Mouse (Mus musculus) layer of hippocampus, adult 9-11 months (tissue): ENCODE measurements at regions not wholly inside any gene's neighbourhood (a gene's known extent, or its start where the extent isn't known, plus 50 kb on each side); places are given as distances from the start of the nearest gene placed in this dataset.
A peak's percentile ranks its signal among the peaks of the same experiment; 100 is the strongest.

Experiments used
- DNase-seq: peaks from one replicate; pipeline ENCODE4 v3.0.0; 2022

GRCm38 (mm10) chr11:63630336-63630735 is 291.8 kb downstream of the Hs3st3b1 start:
- no peak for DNase-seq

- peak; percentile 6 for DNase-seq
Measured at GRCm38 (mm10) chr11:63657057-63657456, 265.0 kb downstream of the Hs3st3b1 start.

DNA sequence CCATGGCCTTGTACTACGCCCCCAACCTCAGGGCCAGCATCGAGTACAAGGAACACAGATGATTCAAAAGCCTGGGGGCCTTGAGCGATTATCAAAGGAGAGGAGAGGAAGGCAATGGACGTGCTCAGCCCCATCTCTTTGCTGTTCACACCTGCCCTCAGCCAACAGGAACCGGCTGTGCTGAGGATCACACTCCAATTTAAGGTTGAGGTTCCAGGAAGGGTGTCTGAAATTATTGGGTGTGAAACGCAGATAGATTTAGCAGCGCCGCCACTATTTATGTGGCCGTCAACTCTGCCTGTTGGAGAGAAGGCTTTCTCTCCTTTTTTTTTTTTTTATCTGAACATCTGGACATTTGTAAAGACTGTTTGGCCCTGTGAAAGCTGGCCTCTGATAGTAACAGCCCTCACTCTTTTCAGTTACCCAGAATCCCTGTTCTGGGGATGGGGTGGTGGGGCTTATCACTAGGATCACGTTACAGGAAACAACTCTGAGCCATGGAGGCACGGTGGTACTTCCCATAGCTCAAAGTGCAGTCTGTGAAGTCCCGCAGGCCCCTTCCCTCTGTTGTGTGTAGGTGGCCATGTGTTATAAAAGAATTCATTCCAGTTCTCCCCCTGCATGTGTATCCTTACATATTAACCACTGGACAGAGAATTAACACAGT is 256.7 kb downstream of the Hs3st3b1 start:
- no peak for DNase-seq

GRCm38 (mm10) chr11:63670477-63670876 is 251.6 kb downstream of the Hs3st3b1 start:
- no peak for DNase-seq

GRCm38 (mm10) chr11:63671816-63672215 is 250.3 kb downstream of the Hs3st3b1 start:
- no peak for DNase-seq

GRCm38 (mm10) chr11:63677921-63678320 is 244.2 kb downstream of the Hs3st3b1 start:
- DNase-seq = no peak

GRCm38 (mm10) chr11:63678382-63678905 is 243.6 kb downstream of the Hs3st3b1 start:
- DNase-seq = no peak

DNA sequence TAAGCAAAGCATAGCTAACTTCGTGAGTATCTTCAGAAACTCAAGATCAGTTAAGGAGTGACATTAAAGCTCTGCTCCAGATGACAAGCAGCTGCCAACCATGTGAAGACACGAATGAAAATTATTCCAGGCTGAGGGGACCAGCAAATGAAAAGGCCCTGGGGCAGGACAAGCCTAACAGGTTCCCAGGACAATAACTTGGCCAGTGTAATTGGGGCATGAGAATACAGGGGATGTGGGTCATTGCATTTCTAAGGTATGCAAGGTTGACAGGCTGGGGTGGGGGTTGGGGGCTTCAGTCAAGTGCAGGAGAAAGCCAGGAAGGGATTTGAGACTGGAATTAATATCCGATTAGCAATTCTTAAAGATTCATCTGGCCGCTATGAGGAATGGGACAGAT is 242.6 kb downstream of the Hs3st3b1 start:
- no peak for DNase-seq

GRCm38 (mm10) chr11:63684228-63684980 is 237.7 kb downstream of the Hs3st3b1 start:
- no peak for DNase-seq

GRCm38 (mm10) chr11:63691041-63691440 is 231.0 kb downstream of the Hs3st3b1 start:
- no peak for DNase-seq

GRCm38 (mm10) chr11:63704995-63705580 is 217.0 kb downstream of the Hs3st3b1 start:
- DNase-seq = no peak

GRCm38 (mm10) chr11:63706057-63706456 is 216.0 kb downstream of the Hs3st3b1 start:
- no peak for DNase-seq

- DNase-seq = no peak
Measured at GRCm38 (mm10) chr11:63707093-63707492, 215.0 kb downstream of the Hs3st3b1 start.

GRCm38 (mm10) chr11:63708412-63708811 is 213.7 kb downstream of the Hs3st3b1 start:
- DNase-seq = peak; percentile 26

GRCm38 (mm10) chr11:63712053-63712864 is 209.8 kb downstream of the Hs3st3b1 start:
- DNase-seq = no peak

- no peak for DNase-seq
Measured at GRCm38 (mm10) chr11:63722261-63722660, 199.8 kb downstream of the Hs3st3b1 start.

GRCm38 (mm10) chr11:63730880-63731279 is 191.2 kb downstream of the Hs3st3b1 start:
- no peak for DNase-seq

- DNase-seq = no peak
Measured at GRCm38 (mm10) chr11:63753260-63753659, 168.8 kb downstream of the Hs3st3b1 start.

- DNase-seq = no peak
Measured at GRCm38 (mm10) chr11:63754826-63755225, 167.3 kb downstream of the Hs3st3b1 start.

DNA sequence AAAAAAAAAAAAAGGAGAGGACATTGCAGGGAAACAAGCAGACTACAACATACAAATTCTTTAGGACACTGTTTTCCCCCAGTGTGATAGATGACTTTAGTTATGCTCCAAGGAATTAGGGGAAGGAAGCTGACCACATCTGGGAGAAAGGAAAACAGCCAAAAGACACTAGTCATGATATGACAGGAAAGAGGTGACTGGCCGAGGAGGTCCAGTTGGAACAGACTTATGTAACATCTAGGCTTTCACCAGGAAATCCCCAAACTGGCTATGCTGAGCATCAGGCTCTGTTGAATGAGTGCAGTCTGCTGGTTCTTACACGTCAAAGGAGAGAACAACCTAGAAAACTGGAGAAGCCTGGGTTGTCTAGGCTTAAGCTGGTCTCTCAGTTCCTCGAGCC is 163.8 kb downstream of the Hs3st3b1 start:
- no peak for DNase-seq

- peak; percentile 14 for DNase-seq
Measured at GRCm38 (mm10) chr11:63761561-63761960, 160.5 kb downstream of the Hs3st3b1 start.

- no peak for DNase-seq
Measured at GRCm38 (mm10) chr11:63767631-63768250, 154.3 kb downstream of the Hs3st3b1 start.
